Mouse (Mus musculus) heart, adult 2 months (tissue): ENCODE measurements around the gene Mpp4.

ENCODE experiments used
- CTCF ChIP-seq: fragments of 200-600 bp; IDR thresholded peaks from 2 replicates; pipeline ENCODE4 v1.8.1; 2022; ENCODE audit warnings: antibody characterized with exemption, mild to moderate bottlenecking, moderate library complexity
- POLR2A ChIP-seq: fragments of 200-500 bp; IDR thresholded peaks from 2 replicates; pipeline ENCODE4 v1.6.1; 2011; ENCODE audit warnings: mild to moderate bottlenecking, low read depth, low read length, control low read depth; ENCODE audit not compliant: insufficient read depth

- TF ChIP-seq POLR2A = no peak
- no peak for TF ChIP-seq CTCF
These were observed 12.6 kb downstream of the Mpp4 start for GRCm38 (mm10) chr1:59150542-59150941.
